Mouse (Mus musculus): ENCODE measurements at regions not wholly inside any gene's neighbourhood (a gene's known extent, or its start where the extent isn't known, plus 50 kb on each side); places are given as distances from the start of the nearest gene placed in this dataset.

DNA sequence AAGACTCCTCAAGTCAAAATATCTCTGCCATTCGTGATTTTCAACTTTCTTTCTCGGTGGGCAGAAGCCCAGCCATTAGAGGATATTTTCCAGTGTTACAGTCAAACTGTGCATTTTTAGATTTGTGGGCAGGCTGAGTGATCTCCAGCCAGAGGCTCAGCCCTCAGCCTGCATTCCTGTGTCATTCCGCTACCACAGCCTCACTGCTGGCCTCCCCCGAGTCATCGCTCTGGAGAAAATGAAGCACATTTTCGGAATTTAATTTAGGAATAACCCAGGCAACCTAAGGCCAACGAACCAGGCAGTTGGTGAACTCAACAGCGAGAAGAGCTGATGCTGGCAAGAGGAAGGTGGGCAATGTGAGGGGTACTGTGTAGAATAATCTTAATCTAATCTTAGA, 80.9 kb upstream of the Nudt7 start:
- no peak for DNase-seq (ENCODE audit: low read depth, low spot score)

DNA sequence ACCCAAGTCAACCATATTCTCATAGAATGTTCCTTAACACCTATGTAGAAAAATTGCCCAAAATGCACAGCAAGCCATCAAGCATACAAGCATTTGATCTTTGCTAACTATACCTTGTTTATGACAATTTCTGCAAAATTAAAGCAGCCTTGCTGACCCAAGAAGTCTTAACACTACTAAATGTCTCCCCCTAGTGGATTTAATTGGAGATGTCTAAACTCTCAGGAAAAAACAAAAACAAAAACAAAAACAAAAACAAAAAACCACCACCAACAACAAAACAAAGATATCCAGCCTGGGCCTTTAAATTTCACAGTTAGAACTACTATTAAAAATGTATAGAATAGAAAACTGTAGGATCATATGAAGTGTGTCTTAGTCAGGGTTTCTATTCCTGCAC, 69.8 kb upstream of the Nudt7 start:
- DNase-seq (ENCODE audit: low read depth, low spot score), result no peak

DNA sequence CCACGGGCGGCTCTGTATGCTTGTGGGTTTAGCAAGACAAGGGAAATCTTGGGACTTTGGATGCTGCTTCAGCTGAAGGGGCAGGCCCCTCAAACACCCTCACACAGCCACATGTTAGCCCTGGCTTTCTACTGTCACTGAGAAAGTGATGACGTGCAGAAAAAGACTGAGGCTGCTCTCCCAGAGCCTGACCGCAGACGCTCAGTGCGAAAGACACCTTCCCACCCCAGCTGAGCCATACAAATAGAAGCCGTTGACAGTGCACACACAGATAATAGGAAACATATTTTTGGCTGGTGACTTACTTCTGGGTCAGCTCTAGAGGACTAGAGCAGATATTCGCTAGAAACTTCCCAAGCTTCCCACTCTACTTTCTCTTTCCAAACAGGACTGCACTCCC, 61.0 kb upstream of the Nudt7 start:
- DNase-seq (ENCODE audit: low read depth, low spot score), result no peak

DNA sequence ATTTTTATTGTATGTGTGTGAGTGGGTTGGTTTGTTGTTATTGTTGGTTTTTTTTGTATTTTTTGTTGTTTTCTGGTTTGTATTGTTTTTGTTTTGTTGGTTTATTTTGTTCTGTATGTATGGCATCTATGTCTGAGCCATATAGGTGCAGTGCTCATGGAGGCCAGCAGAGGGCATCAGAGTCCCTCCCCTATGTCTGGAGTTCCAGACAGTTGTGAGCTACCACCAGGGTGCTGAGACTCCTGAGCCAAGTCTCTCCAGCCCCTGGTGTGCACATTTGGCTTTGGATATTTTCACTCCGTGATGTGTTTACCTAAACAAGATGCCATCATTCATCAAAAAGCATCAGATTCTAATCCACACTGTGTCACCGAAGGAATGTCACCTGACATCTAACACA, 59.2 kb upstream of the Nudt7 start:
- no peak for DNase-seq (ENCODE audit: low read depth, low spot score)

DNA sequence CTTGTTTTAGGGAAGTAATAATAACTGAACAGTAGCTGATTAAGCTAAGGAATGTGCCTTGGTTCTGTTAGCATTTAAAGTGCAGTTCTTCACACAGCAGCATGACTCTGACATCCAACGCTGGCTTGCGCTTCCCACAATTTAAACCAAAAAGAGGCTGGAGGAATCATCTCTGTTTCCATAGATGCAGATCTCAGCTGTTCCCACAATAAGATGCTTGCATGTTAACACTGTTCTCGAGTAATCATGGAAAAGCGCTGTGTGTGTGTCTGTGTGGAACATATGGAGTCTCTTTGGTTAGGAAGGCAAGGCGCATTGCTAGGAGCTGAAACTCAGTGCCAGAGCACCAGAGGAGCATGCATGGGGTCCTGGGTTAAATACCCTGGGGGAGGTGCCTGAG, 56.7 kb upstream of the Nudt7 start:
- DNase-seq (ENCODE audit: low read depth, low spot score), result peak; percentile 32

DNA sequence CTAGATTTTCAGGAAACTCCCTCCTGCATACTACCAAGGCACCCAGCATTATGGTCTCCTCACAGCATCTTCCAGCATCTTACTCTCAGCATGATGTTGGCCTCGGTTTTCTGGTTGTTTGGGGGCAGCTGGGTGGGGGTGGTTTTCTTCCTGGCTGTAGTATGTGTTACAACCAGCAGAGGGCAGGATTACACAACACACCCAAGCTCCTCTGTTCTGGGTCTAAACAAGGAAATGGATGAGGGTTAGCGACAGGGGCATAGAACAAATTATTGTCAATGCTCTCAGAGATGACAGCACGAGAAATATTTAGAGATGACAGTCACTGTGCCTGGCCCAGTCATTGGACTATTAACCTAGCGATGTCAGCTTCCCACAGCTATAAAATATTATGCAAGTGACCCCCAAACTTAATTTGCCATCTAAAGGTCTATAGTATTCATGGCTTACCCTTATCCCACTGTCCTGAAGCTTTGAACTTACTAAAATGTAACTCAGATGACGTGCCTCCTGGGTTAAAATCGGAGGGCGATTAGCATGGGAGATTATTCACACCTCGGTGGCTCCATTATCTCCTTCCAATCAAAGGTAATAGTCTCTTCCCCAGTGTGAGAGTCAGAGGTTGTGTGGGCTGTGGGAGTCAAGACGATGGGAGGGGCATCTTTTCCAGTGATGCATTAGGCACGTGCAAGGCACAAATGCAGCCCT, 52.2 kb upstream of the Nudt7 start:
- DNase-seq (ENCODE audit: low read depth, low spot score), result peak; percentile 40

DNA sequence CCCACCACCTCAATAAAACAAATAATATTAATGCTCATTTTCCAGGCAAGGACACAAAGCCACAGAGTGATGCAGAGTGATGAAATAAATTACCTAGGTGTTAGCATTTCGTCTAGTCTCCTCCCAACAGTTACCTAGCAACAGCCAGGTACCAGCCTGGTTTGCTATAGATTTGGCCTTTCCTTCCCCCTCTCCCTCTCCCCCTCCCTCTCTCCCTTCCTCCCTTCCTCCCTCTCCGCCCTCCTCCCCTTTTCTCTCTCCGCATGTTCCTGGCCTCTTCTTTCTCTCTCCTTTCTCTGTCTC, 51.6 kb upstream of the Nudt7 start:
- no peak for DNase-seq (ENCODE audit: low read depth, low spot score)
